Mouse (Mus musculus): Measurements from ENCODE around the gene Slc25a40. TPM values are rescaled to one million over a fixed set of nuclear protein-coding genes. Genes with fewer than 3 reads are reported as not detected.

Slc25a40 gene
- total and polyA plus RNA-seq, 3 experiments = 3.2 to 6.0 TPM; not detected in 1

DNA sequence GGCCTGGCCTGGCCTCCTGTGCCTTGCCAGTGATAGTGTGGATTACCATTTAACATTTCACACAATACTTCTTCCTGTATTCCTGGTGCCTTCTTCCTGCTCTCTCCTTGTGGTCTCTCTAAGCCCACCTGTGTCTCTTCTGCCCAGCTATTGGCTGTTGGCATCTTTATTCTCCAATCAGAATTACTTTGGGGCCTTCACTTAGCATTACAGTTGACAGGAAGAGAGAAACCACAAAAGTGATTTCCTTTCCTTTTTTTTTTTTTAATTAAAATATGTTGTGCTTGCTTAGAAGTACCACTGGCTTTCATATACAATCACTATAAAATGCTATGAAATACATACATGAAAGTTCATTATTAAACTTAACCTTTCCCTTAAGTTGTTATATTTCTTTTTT lies 32.9 kb downstream of the Slc25a40 start:
- no peak for DNase-seq (ENCODE audit: low read depth, low spot score)
- Histone ChIP-seq H3K9ac (ENCODE audit: control insufficient read depth, low read depth, low read length, poor library complexity, severe bottlenecking) (no peak overlapping the region), H3K9me3 (replicated peaks; ENCODE audit: insufficient read depth, low read length) (no peaks in the 10 kb centered on the region), H3K4me1 (ENCODE audit: control insufficient read depth in 1 of 2, insufficient read depth in 2 of 2, low read length in 2 of 2) (no peaks in the 10 kb centered on the region), H3K27me3 (ENCODE audit: control insufficient read depth in 1 of 2, insufficient read depth in 2 of 2, low read length in 2 of 2) (no peaks in the 10 kb centered on the region), H3K27ac (ENCODE audit: control insufficient read depth, low read depth, low read length) (no peak overlapping the region), H3K36me3 (ENCODE audit: control insufficient read depth in 1 of 2, insufficient read depth in 2 of 2, low read length in 2 of 2) (no peaks in the 10 kb centered on the region; a peak in 1 of 4 replicates), H3K79me2 (ENCODE audit: control insufficient read depth, insufficient read depth, low read length, poor library complexity) (no peaks in the 10 kb centered on the region), H3K4me3 (ENCODE audit: control insufficient read depth in 1 of 2, insufficient read depth in 1 of 2, low read depth in 2 of 2, low read length in 2 of 2) (no peak overlapping the region)
- no peak for TF ChIP-seq BHLHE40 (IDR thresholded peaks at IDR 0.05; ENCODE audit: borderline replicate concordance, low read depth, low read length)
- TF ChIP-seq MYB (IDR thresholded peaks at IDR 0.05; ENCODE audit: low read depth, low read length) = no peak
- no peak for TF ChIP-seq MAFK (IDR thresholded peaks at IDR 0.05; ENCODE audit: borderline replicate concordance, low read depth, low read length)
- no peak for TF ChIP-seq MXI1 (IDR thresholded peaks at IDR 0.05; ENCODE audit: low read depth, low read length)
- no peak for TF ChIP-seq USF2 (IDR thresholded peaks at IDR 0.05; ENCODE audit: borderline replicate concordance in 1 of 2, insufficient read depth in 1 of 2, low read depth in 1 of 2, low read length in 2 of 2)
- TF ChIP-seq ZNF384 (IDR thresholded peaks at IDR 0.05; ENCODE audit: low read depth, low read length) = no peak
- no peak for TF ChIP-seq UBTF (IDR thresholded peaks at IDR 0.05; ENCODE audit: borderline replicate concordance, insufficient read depth, low read depth, low read length)
- no peak for TF ChIP-seq MYC (IDR thresholded peaks at IDR 0.05; ENCODE audit: low read depth, low read length)
- TF ChIP-seq GABPA (IDR thresholded peaks at IDR 0.05; ENCODE audit: low read depth, low read length) = no peak
- TF ChIP-seq TBP (IDR thresholded peaks at IDR 0.05; ENCODE audit: low read depth, low read length) = no peak
- no peak for TF ChIP-seq CTCF (IDR thresholded peaks at IDR 0.05 in 2 of 3, conservative IDR thresholded peaks at IDR 0.05 in 1 of 3; ENCODE audit: control insufficient read depth in 1 of 3, insufficient read depth in 1 of 3, low read depth in 2 of 3, low read length in 3 of 3, poor library complexity in 1 of 3, severe bottlenecking in 1 of 3)
- TF ChIP-seq ZC3H11A (IDR thresholded peaks at IDR 0.05; ENCODE audit: low read depth, low read length) = no peak
- no peak for TF ChIP-seq EP300 (IDR thresholded peaks at IDR 0.05; ENCODE audit: low read depth in 1 of 2, low read length in 2 of 2)
- no peak for TF ChIP-seq TCF12 (IDR thresholded peaks at IDR 0.05; ENCODE audit: low read depth, low read length)
- TF ChIP-seq MEF2A (IDR thresholded peaks at IDR 0.05; ENCODE audit: extremely low read depth, insufficient replicate concordance, low read depth, low read length, poor library complexity, severe bottlenecking) = no peak
- TF ChIP-seq ZKSCAN1 (IDR thresholded peaks at IDR 0.05; ENCODE audit: low read depth, low read length) = no peak
- TF ChIP-seq GATA1 (IDR thresholded peaks at IDR 0.05; ENCODE audit: low read depth, low read length) = no peak
- no peak for TF ChIP-seq ELF1 (IDR thresholded peaks at IDR 0.05; ENCODE audit: low read depth, low read length)
- TF ChIP-seq SIN3A (IDR thresholded peaks at IDR 0.05; ENCODE audit: low read length) = no peak

DNA sequence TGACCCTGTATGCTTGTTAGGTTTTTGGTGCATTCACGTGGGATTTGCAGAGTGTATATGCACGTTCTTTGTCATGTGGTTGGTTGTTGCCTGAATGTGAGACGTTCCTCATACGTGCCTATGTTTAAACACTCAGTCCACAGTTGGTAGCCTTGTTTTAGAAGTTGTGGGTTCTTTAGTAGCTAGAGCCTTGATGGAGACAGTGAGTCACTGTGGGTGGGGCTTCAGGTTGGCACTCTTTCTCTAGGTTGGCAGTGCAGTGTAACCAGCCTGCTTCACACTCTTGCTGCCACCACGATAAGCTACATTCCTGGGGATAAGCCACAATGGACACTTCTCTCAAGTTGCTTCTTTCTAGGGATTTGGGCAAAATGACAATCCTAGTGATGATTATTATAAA lies 33.9 kb downstream of the Slc25a40 start:
- no peaks in the 10 kb centered on the region for H3K79me2 ChIP-seq (ENCODE audit: control insufficient read depth, insufficient read depth, low read length, poor library complexity)
- H3K9me3 ChIP-seq (replicated peaks; ENCODE audit: insufficient read depth, low read length) = no peaks in the 10 kb centered on the region
- H3K27me3 ChIP-seq (ENCODE audit: control insufficient read depth in 1 of 2, insufficient read depth in 2 of 2, low read length in 2 of 2) = no peaks in the 10 kb centered on the region
- no peak overlapping the region for H3K27ac ChIP-seq (ENCODE audit: control insufficient read depth, low read depth, low read length)
- no peaks in the 10 kb centered on the region for H3K4me1 ChIP-seq (ENCODE audit: control insufficient read depth in 1 of 2, insufficient read depth in 2 of 2, low read length in 2 of 2)
- H3K4me3 ChIP-seq (ENCODE audit: control insufficient read depth in 1 of 2, insufficient read depth in 1 of 2, low read depth in 2 of 2, low read length in 2 of 2) = no peak overlapping the region
- TF ChIP-seq RAD21 (IDR thresholded peaks at IDR 0.05; ENCODE audit: low read depth, low read length) = no peak
- TF ChIP-seq ZNF384 (IDR thresholded peaks at IDR 0.05; ENCODE audit: low read depth, low read length) = no peak
- no peak for TF ChIP-seq MAX (IDR thresholded peaks at IDR 0.05; ENCODE audit: low read length)
- no peak for TF ChIP-seq SIN3A (IDR thresholded peaks at IDR 0.05; ENCODE audit: low read length)
- no peak for TF ChIP-seq TBP (IDR thresholded peaks at IDR 0.05; ENCODE audit: low read depth, low read length)
- no peak for TF ChIP-seq NRF1 (IDR thresholded peaks at IDR 0.05; ENCODE audit: insufficient read depth, low read depth, low read length, poor library complexity, severe bottlenecking)
- no peak for TF ChIP-seq MYB (IDR thresholded peaks at IDR 0.05; ENCODE audit: low read depth, low read length)
- no peak for TF ChIP-seq USF2 (IDR thresholded peaks at IDR 0.05; ENCODE audit: borderline replicate concordance in 1 of 2, insufficient read depth in 1 of 2, low read depth in 1 of 2, low read length in 2 of 2)
- TF ChIP-seq MXI1 (IDR thresholded peaks at IDR 0.05; ENCODE audit: low read depth, low read length) = no peak
- no peak for TF ChIP-seq GABPA (IDR thresholded peaks at IDR 0.05; ENCODE audit: low read depth, low read length)
- no peak for TF ChIP-seq MEF2A (IDR thresholded peaks at IDR 0.05; ENCODE audit: extremely low read depth, insufficient replicate concordance, low read depth, low read length, poor library complexity, severe bottlenecking)
- no peak for TF ChIP-seq GATA1 (IDR thresholded peaks at IDR 0.05; ENCODE audit: low read depth, low read length)
- TF ChIP-seq TAL1 (IDR thresholded peaks at IDR 0.05; ENCODE audit: low read length) = no peak
- TF ChIP-seq POLR2AphosphoS2 (IDR thresholded peaks at IDR 0.05; ENCODE audit: low read length) = no peak
- TF ChIP-seq JUND (IDR thresholded peaks at IDR 0.05; ENCODE audit: low read depth, low read length) = no peak
- no peak for TF ChIP-seq MAZ (IDR thresholded peaks at IDR 0.05; ENCODE audit: low read depth, low read length)
- DNase-seq (ENCODE audit: low read depth, low spot score) = peak; percentile 17
- no peak overlapping the region for H3K9ac ChIP-seq (ENCODE audit: control insufficient read depth, low read depth, low read length, poor library complexity, severe bottlenecking)
- H3K36me3 ChIP-seq (ENCODE audit: control insufficient read depth in 1 of 2, insufficient read depth in 2 of 2, low read length in 2 of 2) = no peaks in the 10 kb centered on the region; a peak in 1 of 4 replicates

Data from MEL (cell line).